Mouse (Mus musculus) forebrain, postnatal 0 days (tissue): ENCODE data around the gene Marveld1. TPM values are rescaled to one million over a fixed set of nuclear protein-coding genes. Genes with fewer than 3 reads are reported as not detected.

ENCODE experiments used
- ATAC-seq: fragments of 200-750 bp; cut with Nextera tagmentation; 2 replicates; pipeline ENCODE4 v1.8.0; 2017; ENCODE audit warnings: mild to moderate bottlenecking, moderate library complexity
- DNase-seq: peaks from one replicate; pipeline ENCODE4 v3.0.0-alpha.2; 2015
- H3K27ac ChIP-seq: fragments of 300-500 bp; sonication (generic); 2 replicates; pipeline ENCODE4 v1.5.1; 2014; ENCODE audit warnings: low read depth, mild to moderate bottlenecking, antibody characterized with exemption, low read length, moderate library complexity, mixed read lengths
- H3K27me3 ChIP-seq: fragments of 300-500 bp; sonication (generic); 2 replicates; pipeline ENCODE4 v1.6.1; 2014; ENCODE audit warnings: mild to moderate bottlenecking, low read length, mixed read lengths; ENCODE audit not compliant: insufficient read depth
- H3K36me3 ChIP-seq: fragments of 300-500 bp; sonication (generic); 2 replicates; pipeline ENCODE4 v1.6.1; 2014; ENCODE audit warnings: mild to moderate bottlenecking, moderate library complexity; ENCODE audit not compliant: insufficient read depth
- H3K4me1 ChIP-seq: fragments of 300-500 bp; sonication (generic); 2 replicates; pipeline ENCODE4 v1.6.1; 2014; ENCODE audit warnings: antibody characterized with exemption; ENCODE audit not compliant: insufficient read depth
- H3K4me2 ChIP-seq: fragments of 300-500 bp; sonication (generic); 2 replicates; pipeline ENCODE4 v1.6.1; 2014; ENCODE audit warnings: low read depth, mild to moderate bottlenecking, moderate library complexity
- H3K4me3 ChIP-seq: fragments of 300-500 bp; sonication (generic); 2 replicates; pipeline ENCODE4 v1.5.1; 2014; ENCODE audit warnings: low read depth, low read length, mixed read lengths
- H3K9ac ChIP-seq: fragments of 300-500 bp; sonication (generic); 2 replicates; pipeline ENCODE4 v1.6.1; 2014; ENCODE audit warnings: mild to moderate bottlenecking
- H3K9me3 ChIP-seq: fragments of 300-500 bp; sonication (generic); 2 replicates; pipeline ENCODE4 v1.6.1; 2016; ENCODE audit warnings: low read length
- CTCF ChIP-seq: sonication (generic); IDR thresholded peaks from 2 replicates; pipeline ENCODE4 v1.5.1; 2016; ENCODE audit warnings: antibody characterized with exemption, control low read depth, low read depth
- WGBS: fragments of 180-500 bp; shearing (Covaris S2); extraction: QIAGEN DNeasy Blood & Tissue Kit; methylation state at CpG from one replicate; pipeline ENCODE4 v1.1.7; 2014; 5-methylcytosine and 5-hydroxymethylcytosine counted together
- polyA plus RNA-seq: library from polyadenylated mRNA; unstranded; fragments of >200 nt; fragmentation: Nextera tagmentation; extraction: Ambion mirVana; gene quantifications from 2 replicates; pipeline ENCODE4 v1.2.1, GENCODE M21; 2015
- total RNA-seq: library from RNA; depleted of rRNA; stranded (reverse); fragments of >200 nt; gene quantifications from 2 replicates; pipeline ENCODE4 v1.2.3, GENCODE M21; 2014

The Marveld1 gene
- total and polyA plus RNA-seq, 2 experiments from 2014 or later = 4.3 to 11.9 TPM

- Histone ChIP-seq H3K4me3 (peak overlapping the region; percentile 52), H3K27ac (peak overlapping the region; percentile 22), H3K4me1 (peaks cover 7% of the 10 kb centered on the region), H3K27me3 (no peaks in the 10 kb centered on the region), H3K4me2 (peak overlapping the region; percentile 98), H3K9ac (peak overlapping the region; percentile 62), H3K9me3 (no peaks in the 10 kb centered on the region), H3K36me3 (no peaks in the 10 kb centered on the region; the same call in 1 of the 2 replicates)
- DNase-seq (no peak), ATAC-seq (peak; percentile 12)
- WGBS = 11% methylated on average over 14 of the region's 14 CpGs
- no peak for TF ChIP-seq CTCF
Measured at GRCm38 (mm10) chr19:42129509-42130293, 17.5 kb upstream of the Marveld1 start.

- no peaks in the 10 kb centered on the region for H3K36me3 ChIP-seq
- WGBS = 45% methylated on average over 3 of the region's 3 CpGs
- H3K27me3 ChIP-seq = no peaks in the 10 kb centered on the region
- H3K9ac ChIP-seq = no peak overlapping the region
- DNase-seq (no peak), ATAC-seq (no peak)
- peaks cover 7% of the 10 kb centered on the region for H3K4me1 ChIP-seq
- no peak overlapping the region for H3K4me2 ChIP-seq
- no peak overlapping the region for H3K4me3 ChIP-seq
- H3K9me3 ChIP-seq = no peaks in the 10 kb centered on the region
- TF ChIP-seq CTCF = no peak
- H3K27ac ChIP-seq = no peak overlapping the region
Measured at GRCm38 (mm10) chr19:42130294-42130606, 16.9 kb upstream of the Marveld1 start.

GRCm38 (mm10) chr19:42131101-42131500 is 16.1 kb upstream of the Marveld1 start:
- no peak overlapping the region for H3K27ac ChIP-seq
- no peak overlapping the region for H3K4me3 ChIP-seq
- DNase-seq (no peak), ATAC-seq (no peak)
- H3K9me3 ChIP-seq = no peaks in the 10 kb centered on the region
- no peaks in the 10 kb centered on the region for H3K27me3 ChIP-seq
- H3K4me1 ChIP-seq = peaks cover 7% of the 10 kb centered on the region
- H3K36me3 ChIP-seq = no peaks in the 10 kb centered on the region
- no peak for TF ChIP-seq CTCF
- H3K9ac ChIP-seq = no peak overlapping the region
- WGBS = 61% methylated on average over 5 of the region's 5 CpGs
- no peak overlapping the region for H3K4me2 ChIP-seq

GRCm38 (mm10) chr19:42135070-42135469 is 12.1 kb upstream of the Marveld1 start:
- ATAC-seq = no peak
- Histone ChIP-seq H3K9ac (no peak overlapping the region), H3K9me3 (no peaks in the 10 kb centered on the region), H3K4me3 (no peak overlapping the region), H3K4me1 (no peaks in the 10 kb centered on the region), H3K27ac (no peak overlapping the region), H3K27me3 (no peaks in the 10 kb centered on the region), H3K36me3 (no peaks in the 10 kb centered on the region), H3K4me2 (no peak overlapping the region)
- no peak for TF ChIP-seq CTCF
- DNase-seq = no peak

GRCm38 (mm10) chr19:42136126-42136525 is 11.1 kb upstream of the Marveld1 start:
- H3K4me1 ChIP-seq = no peaks in the 10 kb centered on the region
- no peak overlapping the region for H3K9ac ChIP-seq
- no peak for TF ChIP-seq CTCF
- ATAC-seq = no peak
- no peak overlapping the region for H3K27ac ChIP-seq
- WGBS = 21% methylated on average over 5 of the region's 5 CpGs
- H3K27me3 ChIP-seq = no peaks in the 10 kb centered on the region
- no peak overlapping the region for H3K4me2 ChIP-seq
- no peaks in the 10 kb centered on the region for H3K36me3 ChIP-seq
- H3K4me3 ChIP-seq = no peak overlapping the region
- no peaks in the 10 kb centered on the region for H3K9me3 ChIP-seq
- DNase-seq = no peak

GRCm38 (mm10) chr19:42137167-42137672 is 10.0 kb upstream of the Marveld1 start:
- Histone ChIP-seq H3K9ac (no peak overlapping the region), H3K4me2 (no peak overlapping the region), H3K27me3 (no peaks in the 10 kb centered on the region), H3K4me1 (no peaks in the 10 kb centered on the region), H3K4me3 (no peak overlapping the region), H3K36me3 (no peaks in the 10 kb centered on the region), H3K27ac (no peak overlapping the region), H3K9me3 (no peaks in the 10 kb centered on the region)
- DNase-seq (no peak), ATAC-seq (no peak)
- 87% methylated on average over 4 of the region's 4 CpGs for WGBS
- no peak for TF ChIP-seq CTCF

- no peak for ATAC-seq
- H3K9me3 ChIP-seq = no peaks in the 10 kb centered on the region
- H3K27me3 ChIP-seq = no peaks in the 10 kb centered on the region
- H3K9ac ChIP-seq = no peak overlapping the region
- DNase-seq = no peak
- no peak for TF ChIP-seq CTCF
- WGBS = 91% methylated on average over 15 of the region's 15 CpGs
- H3K27ac ChIP-seq = no peak overlapping the region
- H3K4me3 ChIP-seq = no peak overlapping the region
- H3K36me3 ChIP-seq = no peaks in the 10 kb centered on the region
- no peaks in the 10 kb centered on the region for H3K4me1 ChIP-seq
- no peak overlapping the region for H3K4me2 ChIP-seq
Measured at GRCm38 (mm10) chr19:42138517-42139285, 8.5 kb upstream of the Marveld1 start.
